Mouse (Mus musculus) small intestine, adult 2 months (tissue): Measurements from ENCODE around the gene Klk8. TPM values are rescaled to one million over a fixed set of nuclear protein-coding genes. Genes with fewer than 3 reads are reported as not detected.

Experiments used
- H3K27ac ChIP-seq: fragments of 200-500 bp; 2 replicates; pipeline ENCODE4 v1.5.1; 2012; ENCODE audit warnings: low read depth, low read length, control low read depth, inconsistent platforms; ENCODE audit not compliant: insufficient read depth
- H3K27me3 ChIP-seq: fragments of 200-500 bp; 2 replicates; pipeline ENCODE4 v1.6.1; 2012; ENCODE audit warnings: mild to moderate bottlenecking, moderate library complexity, low read length, inconsistent platforms; ENCODE audit not compliant: control insufficient read depth, insufficient read depth
- H3K36me3 ChIP-seq: fragments of 200-500 bp; 2 replicates; pipeline ENCODE4 v1.6.1; 2012; ENCODE audit warnings: mild to moderate bottlenecking, low read length, control low read depth, inconsistent platforms; ENCODE audit not compliant: control insufficient read depth, insufficient read depth
- H3K4me1 ChIP-seq: fragments of 200-500 bp; 2 replicates; pipeline ENCODE4 v1.6.1; 2012; ENCODE audit warnings: low read length, inconsistent platforms, mixed read lengths; ENCODE audit not compliant: control insufficient read depth, insufficient read depth, insufficient read length
- H3K4me3 ChIP-seq: fragments of 200-500 bp; 2 replicates; pipeline ENCODE4 v1.5.1; 2012; ENCODE audit warnings: low read depth, mild to moderate bottlenecking, control low read depth, inconsistent platforms, low read length, moderate library complexity
- CTCF ChIP-seq: fragments of 200-500 bp; IDR thresholded peaks from 2 replicates; pipeline ENCODE4 v1.5.1; 2012; ENCODE audit warnings: low read depth, mild to moderate bottlenecking, control low read depth, inconsistent platforms, low read length, moderate library complexity, mixed read lengths; ENCODE audit not compliant: insufficient replicate concordance, insufficient read length; ENCODE audit errors: extremely low read depth
- POLR2A ChIP-seq: fragments of 200-500 bp; IDR thresholded peaks from 2 replicates; pipeline ENCODE4 v1.6.1; 2012; ENCODE audit warnings: low read depth, mild to moderate bottlenecking, control low read depth, inconsistent platforms, low read length, moderate library complexity
- WGBS: fragments of 180-500 bp; shearing (Covaris S2); methylation state at CpG from one replicate; pipeline ENCODE4 v1.1.7; 2018; 5-methylcytosine and 5-hydroxymethylcytosine counted together
- polyA plus RNA-seq: library from polyadenylated mRNA; depleted of rRNA; stranded (reverse); fragments of >200 nt; gene quantifications from 2 replicates; pipeline ENCODE4 v1.2.3, GENCODE M21; 2012; rRNA removed

Gene Klk8
- polyA plus RNA-seq, 1 experiment = 3.6 TPM

DNA sequence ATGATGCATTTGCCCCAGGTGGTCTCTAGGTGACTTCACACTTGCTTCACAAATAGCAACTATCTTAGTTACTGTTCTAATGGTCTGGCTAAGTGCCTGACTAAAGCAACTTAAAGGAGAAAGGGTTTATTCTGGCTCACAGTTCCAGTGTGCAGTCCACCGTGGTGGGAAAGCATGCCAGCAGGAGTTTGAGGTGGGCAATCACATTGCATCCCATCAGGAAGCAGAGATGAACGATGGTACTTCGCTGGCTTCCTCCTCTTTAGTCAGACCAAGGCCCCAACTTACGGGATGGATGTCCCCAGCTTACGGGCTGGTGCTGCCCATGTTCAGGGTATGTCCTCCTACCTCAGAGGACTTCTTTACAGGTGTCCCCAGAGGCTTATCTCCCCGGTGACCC is 54.2 kb downstream of the Klk8 start:
- TF ChIP-seq POLR2A (no peak), CTCF (no peak)
- H3K4me3 ChIP-seq = no peak overlapping the region
- no peaks in the 10 kb centered on the region for H3K4me1 ChIP-seq
- H3K36me3 ChIP-seq = no peaks in the 10 kb centered on the region
- H3K27ac ChIP-seq = no peak overlapping the region
- 87% methylated on average over 6 of the region's 6 CpGs for WGBS
- no peaks in the 10 kb centered on the region for H3K27me3 ChIP-seq

Other genes starting within 250 kb of the Klk8 start
- 0.28 and 0.36 TPM in 2 replicates for gene Zfp658, start 235.3 kb upstream of the Klk8 start, polyA plus RNA-seq
- gene Zfp719, start 218.0 kb upstream of the Klk8 start, polyA plus RNA-seq = 0.63 and 0.91 TPM in 2 replicates
- 0.05 TPM in 1 of 2 replicates, not detected in the other for gene Zfp819, start 190.4 kb upstream of the Klk8 start, polyA plus RNA-seq
- gene Ceacam18, start 162.9 kb upstream of the Klk8 start, polyA plus RNA-seq = 42.7 and 57.8 TPM in 2 replicates
- 2.2 and 3.0 TPM in 2 replicates for gene Siglece, start 137.4 kb upstream of the Klk8 start, polyA plus RNA-seq
- 7.6 and 9.7 TPM in 2 replicates for gene Ctu1, start 125.6 kb upstream of the Klk8 start, polyA plus RNA-seq
- gene Klk14, start 107.2 kb upstream of the Klk8 start, polyA plus RNA-seq = 0.09 TPM in 1 of 2 replicates, not detected in the other
- gene Klk13, start 85.0 kb upstream of the Klk8 start, polyA plus RNA-seq = 0.09 TPM in 1 of 2 replicates, not detected in the other
- gene Klk12, start 28.7 kb upstream of the Klk8 start, polyA plus RNA-seq = not detected in 2 replicates
- not detected in 2 replicates for gene Klk11, start 23.0 kb upstream of the Klk8 start, polyA plus RNA-seq
- 0.19 TPM in 2 replicates for gene Klk10, start 16.5 kb upstream of the Klk8 start, polyA plus RNA-seq
- 0.15 TPM in 1 of 2 replicates, not detected in the other for gene Klk9, start 5.7 kb upstream of the Klk8 start, polyA plus RNA-seq
- not detected in 2 replicates for gene Klk7, start 13.7 kb downstream of the Klk8 start, polyA plus RNA-seq
- 0.22 TPM in 1 of 2 replicates, not detected in the other for gene Klk6, start 26.9 kb downstream of the Klk8 start, polyA plus RNA-seq
- not detected in 2 replicates for gene Klk5, start 44.4 kb downstream of the Klk8 start, polyA plus RNA-seq
- gene Klk4, start 83.6 kb downstream of the Klk8 start, polyA plus RNA-seq = not detected in 2 replicates
- gene Klk15, start 136.2 kb downstream of the Klk8 start, polyA plus RNA-seq = not detected in 2 replicates
- 0.43 TPM in 1 of 2 replicates, not detected in the other for gene Klk1b8, start 153.1 kb downstream of the Klk8 start, polyA plus RNA-seq
- gene Klk1b1, start 169.2 kb downstream of the Klk8 start, polyA plus RNA-seq = not detected in 2 replicates
- not detected in 2 replicates for gene Klk1b9, start 178.5 kb downstream of the Klk8 start, polyA plus RNA-seq
- gene Klk1b11, start 198.3 kb downstream of the Klk8 start, polyA plus RNA-seq = 8.5 TPM in 1 of 2 replicates, not detected in the other
- gene Klk1b26, start 214.6 kb downstream of the Klk8 start, polyA plus RNA-seq = 0.13 TPM in 1 of 2 replicates, not detected in the other